30 mouse cellular contexts compared by ENCODE assay signal in the genomic region with DNA sequence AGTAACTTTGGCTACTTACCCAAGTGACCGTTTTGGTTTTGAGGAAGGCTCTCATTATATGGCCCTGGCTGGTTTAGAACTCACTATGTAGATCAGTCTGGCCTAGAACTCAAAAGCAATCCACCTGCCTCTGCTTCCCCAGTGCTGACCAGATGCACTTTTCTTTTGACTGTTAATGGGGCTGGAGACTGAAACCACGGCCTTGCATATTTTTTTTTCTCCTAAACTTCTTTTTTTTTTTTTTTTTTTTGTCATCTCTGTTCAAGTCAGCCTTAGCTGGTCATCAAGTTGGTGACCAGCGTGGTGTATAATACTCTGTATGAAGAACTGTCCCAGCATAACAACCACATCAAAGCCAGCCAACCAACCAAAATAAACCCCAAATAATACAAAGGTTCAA. TPM values are rescaled to one million over a fixed set of nuclear protein-coding genes. Genes with fewer than 3 reads are reported as not detected.
"Had no signal": no experiment of that assay in that cellular context is flagged by ENCODE, and none has a peak within 500 bp of the region (broad histone marks: within the 10 kb centered on the region; RNA-seq: fewer than 3 reads in every experiment).

No protein-coding gene starts in this region.

- H3K27me3 ChIP-seq: limb, embryonic 12.5 days; limb, embryonic 13.5 days; limb, embryonic 15.5 days; liver, embryonic 12.5 days; liver, embryonic 13.5 days; lung, embryonic 15.5 days; midbrain, embryonic 12.5 days; midbrain, embryonic 13.5 days; midbrain, embryonic 15.5 days; neural tube, embryonic 12.5 days had no signal

- H3K4me1 ChIP-seq: limb, embryonic 12.5 days; limb, embryonic 13.5 days; limb, embryonic 15.5 days; liver, embryonic 12.5 days; liver, embryonic 13.5 days; lung, embryonic 15.5 days; megakaryocyte, embryonic 14.5 days; midbrain, embryonic 15.5 days; neural tube, embryonic 12.5 days had no signal

- H3K27ac ChIP-seq: limb, embryonic 10.5 days; limb, embryonic 12.5 days; limb, embryonic 13.5 days; limb, embryonic 15.5 days; liver, embryonic 12.5 days; liver, embryonic 13.5 days; liver, embryonic 14.5 days; liver, embryonic 15.5 days; lung, embryonic 15.5 days; macrophage; midbrain, embryonic 10.5 days; midbrain, embryonic 12.5 days; midbrain, embryonic 13.5 days; midbrain, embryonic 15.5 days; neural tube, embryonic 12.5 days had no signal

- H3K4me2 ChIP-seq: limb, embryonic 12.5 days; limb, embryonic 13.5 days; limb, embryonic 15.5 days; liver, embryonic 11.5 days; liver, embryonic 12.5 days; liver, embryonic 13.5 days; liver, embryonic 15.5 days; lung, embryonic 14.5 days; lung, embryonic 15.5 days; midbrain, embryonic 11.5 days; midbrain, embryonic 12.5 days; midbrain, embryonic 13.5 days; midbrain, embryonic 15.5 days; neural tube, embryonic 12.5 days had no signal

- H3K9ac ChIP-seq: limb, embryonic 12.5 days; limb, embryonic 13.5 days; limb, embryonic 15.5 days; liver, embryonic 12.5 days; liver, embryonic 13.5 days; liver, embryonic 14.5 days; liver, embryonic 15.5 days; liver, postnatal 0 days; lung, embryonic 14.5 days; lung, embryonic 15.5 days; midbrain, embryonic 12.5 days; midbrain, embryonic 13.5 days; midbrain, embryonic 15.5 days; neural tube, embryonic 12.5 days had no signal

- DNase-seq: left cerebral cortex, postnatal 4 days; liver; liver, embryonic 13.5 days; liver, postnatal 0 days; lung, adult 18-20 months; lung, adult 2 months; lung, embryonic 14.5 days; lung, postnatal 10 days; lung, postnatal 14 days; lung, postnatal 36 days; lung, postnatal 4 days; midbrain, embryonic 14.5 days had no signal

- H3K4me3 ChIP-seq: limb, embryonic 10.5 days; limb, embryonic 12.5 days; limb, embryonic 13.5 days; limb, embryonic 15.5 days; liver, embryonic 12.5 days; liver, embryonic 13.5 days; liver, embryonic 15.5 days; lung, embryonic 15.5 days; megakaryocyte, embryonic 14.5 days; midbrain, embryonic 10.5 days; midbrain, embryonic 12.5 days; midbrain, embryonic 13.5 days; midbrain, embryonic 15.5 days; myocyte; neural tube, embryonic 12.5 days had no signal

- H3K36me3 ChIP-seq: limb, embryonic 10.5 days; limb, embryonic 12.5 days; limb, embryonic 13.5 days; limb, embryonic 15.5 days; liver, embryonic 12.5 days; liver, embryonic 13.5 days; liver, embryonic 15.5 days; lung, embryonic 15.5 days; midbrain, embryonic 10.5 days; midbrain, embryonic 12.5 days; midbrain, embryonic 13.5 days; midbrain, embryonic 15.5 days; neural tube, embryonic 12.5 days had no signal

- H3K9me3 ChIP-seq: limb, embryonic 10.5 days; limb, embryonic 12.5 days; limb, embryonic 13.5 days; limb, embryonic 15.5 days; liver, embryonic 12.5 days; liver, embryonic 13.5 days; liver, embryonic 15.5 days; lung, embryonic 15.5 days; midbrain, embryonic 10.5 days; midbrain, embryonic 12.5 days; midbrain, embryonic 13.5 days; midbrain, embryonic 15.5 days; neural tube, embryonic 12.5 days had no signal

RNA-seq across cellular contexts. Expression of gene Cecr2, which starts 10.5 kb away (rescaled TPM):
- polyA plus RNA-seq: macrophage had no signal
